Mouse (Mus musculus): ENCODE results near the gene Smox. TPM values are rescaled to one million over a fixed set of nuclear protein-coding genes. Genes with fewer than 3 reads are reported as not detected.

Smox gene
- total RNA-seq, 2 experiments from 2014 or later, result 24.7 to 28.3 TPM

GRCm38 (mm10) chr2:131509671-131510313, 18.5 kb downstream of the Smox start:
- peak; percentile 46 to 56 for DNase-seq (ENCODE audit: low spot score in 2 of 2)

DNA sequence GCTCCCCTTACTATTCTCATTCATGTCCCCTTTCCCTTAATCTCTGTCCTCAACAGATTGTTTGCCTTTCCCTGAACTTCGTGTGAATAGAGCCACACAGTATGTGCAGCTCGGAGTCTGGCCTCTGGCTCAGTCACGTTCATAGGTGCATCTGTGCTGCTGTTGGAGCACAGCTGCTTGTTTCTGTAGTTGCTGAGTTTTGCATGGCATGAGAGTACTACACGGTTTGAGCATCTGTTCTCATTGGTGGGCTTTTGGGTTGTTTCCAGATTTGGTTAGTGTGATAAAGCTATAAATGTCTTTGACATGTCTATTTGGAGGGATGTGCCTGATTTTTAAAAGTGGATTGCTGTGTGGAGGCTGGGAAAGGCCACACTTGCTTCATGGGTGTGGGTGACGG, 19.2 kb downstream of the Smox start:
- DNase-seq (ENCODE audit: low spot score in 2 of 2), result no peak

- no peak for DNase-seq (ENCODE audit: low spot score in 2 of 2)
These were observed 22.2 kb downstream of the Smox start for GRCm38 (mm10) chr2:131513477-131513876.

DNA sequence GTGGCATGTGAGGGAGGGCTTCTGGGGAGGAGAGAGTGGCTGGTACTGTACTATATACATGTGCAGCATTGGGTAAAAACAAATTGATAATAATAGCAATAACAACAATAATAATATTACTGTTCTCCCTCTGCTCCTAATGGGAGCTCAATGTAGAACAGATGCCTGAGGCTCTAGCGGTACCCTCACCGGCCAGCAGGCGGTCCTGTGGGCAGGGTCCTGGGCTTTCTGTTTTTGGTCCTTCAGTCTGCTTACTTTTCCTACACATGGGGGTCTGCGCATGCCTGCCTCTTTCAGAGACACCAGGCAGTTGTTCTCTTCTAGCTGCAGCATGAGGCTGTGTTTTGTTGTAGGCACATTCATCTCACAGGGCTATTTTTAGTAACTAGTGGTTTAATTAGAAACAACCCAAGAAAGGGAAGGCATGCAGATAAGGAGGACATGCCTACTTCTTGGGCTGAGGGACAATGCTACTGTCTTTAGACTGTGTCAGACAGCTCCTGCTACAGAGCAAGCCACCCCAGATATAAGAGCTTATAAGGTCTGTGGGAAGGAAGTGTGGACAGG, 22.8 kb downstream of the Smox start:
- no peak for DNase-seq (ENCODE audit: low spot score in 2 of 2)

- DNase-seq (ENCODE audit: low spot score in 2 of 2), result no peak
These were observed 26.3 kb downstream of the Smox start for GRCm38 (mm10) chr2:131517550-131517949.

DNA sequence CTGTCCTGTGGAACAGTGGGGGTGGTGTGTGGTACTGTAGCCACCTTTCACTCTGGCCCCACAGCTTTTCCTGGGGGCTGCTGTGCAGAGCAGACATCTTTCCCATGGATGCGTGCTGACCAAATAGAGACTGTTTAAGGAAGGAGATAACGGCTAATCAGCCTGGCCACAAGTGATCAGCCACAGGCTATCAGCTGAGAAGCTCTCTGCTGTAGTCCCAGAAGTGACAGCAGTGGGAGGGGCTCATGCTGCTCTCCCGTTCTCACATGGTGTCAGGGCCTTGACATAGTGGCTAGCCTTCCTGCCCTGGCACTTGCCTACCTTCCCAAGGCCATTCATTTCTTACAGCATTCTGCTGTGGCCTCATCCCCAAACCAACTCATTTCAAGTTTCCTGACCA, 27.5 kb downstream of the Smox start:
- DNase-seq (ENCODE audit: low spot score in 2 of 2), result no peak

DNA sequence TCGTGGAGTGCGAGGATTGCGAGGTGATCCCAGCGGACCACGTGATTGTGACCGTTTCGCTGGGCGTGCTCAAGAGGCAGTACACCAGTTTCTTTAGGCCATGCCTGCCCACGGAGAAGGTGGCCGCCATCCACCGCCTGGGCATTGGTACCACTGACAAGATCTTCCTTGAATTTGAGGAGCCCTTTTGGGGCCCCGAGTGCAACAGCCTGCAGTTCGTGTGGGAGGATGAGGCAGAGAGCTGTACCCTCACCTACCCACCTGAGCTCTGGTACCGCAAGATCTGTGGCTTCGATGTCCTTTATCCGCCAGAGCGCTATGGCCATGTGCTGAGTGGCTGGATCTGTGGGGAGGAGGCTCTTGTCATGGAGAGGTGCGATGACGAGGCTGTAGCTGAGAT, 29.4 kb downstream of the Smox start:
- DNase-seq (ENCODE audit: low spot score in 2 of 2), result no peak

DNA sequence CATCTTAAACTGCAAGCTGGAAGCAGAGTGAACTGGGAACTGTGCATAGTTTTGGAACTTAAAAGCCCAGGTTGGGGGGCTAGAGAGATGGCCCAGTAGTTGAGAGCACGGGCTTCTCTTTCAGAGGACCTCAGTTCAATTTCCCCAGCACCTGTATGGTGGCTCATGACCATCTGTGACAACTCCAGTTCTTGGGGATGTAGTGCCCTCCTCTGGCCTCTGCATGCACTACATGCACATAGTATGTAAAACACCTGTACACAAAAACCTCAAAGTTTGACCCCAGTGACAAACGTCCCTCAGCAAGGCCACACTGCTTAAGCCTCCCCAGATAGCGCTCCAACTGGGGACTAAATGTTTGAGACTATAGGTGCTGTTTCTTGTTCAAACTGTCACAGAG, 35.8 kb downstream of the Smox start:
- DNase-seq (ENCODE audit: low spot score in 2 of 2), result no peak

GRCm38 (mm10) chr2:131529898-131530622, 38.8 kb downstream of the Smox start:
- DNase-seq (ENCODE audit: low spot score in 2 of 2), result no peak

- DNase-seq (ENCODE audit: low spot score in 2 of 2), result no peak
These were observed 39.3 kb downstream of the Smox start for GRCm38 (mm10) chr2:131530623-131531008.

- DNase-seq (ENCODE audit: low spot score in 2 of 2), result no peak
These were observed 40.0 kb downstream of the Smox start for GRCm38 (mm10) chr2:131531271-131531670.

GRCm38 (mm10) chr2:131535168-131535567, 43.9 kb downstream of the Smox start:
- no peak for DNase-seq (ENCODE audit: low spot score in 2 of 2)

- peak; percentile 65 to 72 for DNase-seq (ENCODE audit: low spot score in 2 of 2)
These were observed 47.0 kb downstream of the Smox start for GRCm38 (mm10) chr2:131538341-131538740.

- no peak for DNase-seq (ENCODE audit: low spot score in 2 of 2)
These were observed 48.5 kb downstream of the Smox start for GRCm38 (mm10) chr2:131539780-131540179.

GRCm38 (mm10) chr2:131541686-131542085, 50.4 kb downstream of the Smox start:
- no peak for DNase-seq (ENCODE audit: low spot score in 2 of 2)

GRCm38 (mm10) chr2:131542531-131542930, 51.2 kb downstream of the Smox start:
- no peak for DNase-seq (ENCODE audit: low spot score in 2 of 2)

DNA sequence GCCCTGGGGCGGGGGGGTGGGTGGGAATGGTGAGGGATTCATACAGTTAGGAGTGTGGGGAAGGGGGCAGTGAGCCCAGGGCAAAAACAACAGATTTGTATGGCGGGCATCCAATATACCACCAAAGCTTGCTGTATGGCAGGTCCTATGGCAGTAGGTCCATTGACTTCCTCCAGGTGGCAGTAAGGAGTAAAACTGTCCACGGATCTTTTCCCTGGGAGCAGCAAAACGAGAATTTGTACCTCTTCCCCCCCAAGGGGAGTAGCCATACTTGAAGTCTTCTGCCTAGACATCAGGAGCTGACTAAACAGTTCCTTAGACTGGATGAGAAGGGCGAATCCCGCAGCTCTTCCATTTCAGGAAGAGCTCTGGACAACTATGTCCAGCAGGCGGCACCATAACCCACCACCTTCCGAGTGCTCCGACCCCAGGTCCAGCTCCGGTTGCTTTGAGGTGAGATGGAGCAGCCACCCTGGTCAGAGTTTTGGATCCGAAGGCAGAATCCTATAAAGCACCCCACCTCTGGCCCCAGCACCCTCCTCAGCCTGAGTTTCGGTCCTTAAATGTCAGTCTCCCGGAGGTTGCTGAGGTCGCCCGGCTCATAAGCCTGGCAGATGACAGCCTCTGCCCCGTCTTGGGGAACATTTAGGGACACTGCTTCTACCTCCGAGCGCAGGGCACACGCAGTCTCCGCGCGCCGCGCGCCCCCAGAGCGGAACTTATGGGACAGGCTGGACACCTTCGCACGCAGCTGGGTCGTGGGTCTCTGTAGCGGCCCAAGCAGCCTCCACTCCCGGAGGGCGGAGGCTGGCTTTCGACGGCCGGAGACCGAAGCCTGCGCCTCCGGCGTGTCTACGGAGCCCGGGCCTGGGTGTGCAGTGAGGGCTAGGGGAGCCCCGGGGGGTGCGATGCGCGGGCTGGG, 54.4 kb downstream of the Smox start:
- DNase-seq (ENCODE audit: low spot score in 2 of 2), result peak; percentile 61 to 67

DNA sequence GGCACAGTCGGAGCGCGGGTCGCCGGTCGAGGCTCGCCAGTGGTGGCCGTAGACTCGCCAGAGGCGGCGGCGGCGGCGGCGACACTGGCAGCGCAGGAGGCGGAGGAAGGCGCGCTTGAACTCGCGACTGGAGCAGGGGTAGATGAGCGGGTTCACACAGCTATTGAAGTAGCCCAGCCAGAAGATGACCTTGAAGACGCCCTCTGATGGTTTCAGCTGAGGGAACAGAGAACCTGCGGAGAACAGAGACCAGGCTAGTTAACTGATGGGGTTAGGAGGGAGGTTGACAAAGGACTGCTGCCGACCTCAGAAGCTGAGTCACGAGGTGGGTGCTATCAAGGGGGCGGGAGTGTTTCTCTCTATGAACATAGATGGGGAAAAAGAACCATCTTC, 55.0 kb downstream of the Smox start:
- DNase-seq (ENCODE audit: low spot score in 2 of 2), result peak in 1 of 2 experiments; percentile 37

DNA sequence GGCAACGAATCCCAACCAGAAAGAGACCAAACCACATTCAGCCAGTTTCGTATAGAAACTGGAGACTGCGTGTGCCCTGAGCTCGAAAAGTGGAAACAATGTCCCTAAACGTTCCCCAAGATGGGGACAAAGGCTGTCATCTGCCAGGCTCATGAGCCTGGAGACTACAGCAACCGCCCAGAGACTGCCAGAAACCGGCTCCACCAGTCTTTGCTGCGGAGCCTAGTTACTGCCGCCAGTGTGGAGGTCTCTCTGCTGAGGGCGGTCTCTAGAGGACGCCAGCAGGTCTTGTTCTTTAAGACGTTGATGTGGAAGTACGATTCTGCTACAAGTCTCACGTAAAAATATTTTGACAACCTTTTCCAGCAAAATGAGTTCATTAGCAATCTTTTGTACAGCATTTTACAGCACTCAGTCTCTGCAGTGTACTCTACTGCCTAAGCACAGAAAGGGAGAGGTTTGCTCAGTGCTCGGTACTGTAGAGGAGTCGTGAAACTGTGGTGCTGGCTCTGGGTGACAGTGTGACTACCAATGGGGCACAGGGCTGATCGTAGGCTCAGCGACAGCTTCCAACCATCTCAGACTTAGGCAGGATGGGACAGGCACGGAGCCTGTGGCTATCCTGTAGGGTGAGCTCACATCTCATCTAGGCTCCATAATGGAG, 55.6 kb downstream of the Smox start:
- no peak for DNase-seq (ENCODE audit: low spot score in 2 of 2)

GRCm38 (mm10) chr2:131548330-131548729, 57.0 kb downstream of the Smox start:
- DNase-seq (ENCODE audit: low spot score in 2 of 2), result no peak

- DNase-seq (ENCODE audit: low spot score in 2 of 2), result no peak
These were observed 57.8 kb downstream of the Smox start for GRCm38 (mm10) chr2:131549090-131549489.
